Mouse (Mus musculus): Measurements from ENCODE around the gene Prmt2.
A peak's percentile ranks its signal among the peaks of the same experiment; 100 is the strongest.

Gene Prmt2

GRCm38 (mm10) chr10:76237341-76238225 is at the start of gene Prmt2:
TSS of gene Prmt2 (minus strand) at chr10:76237865.
- DNase-seq (ENCODE audit: low read depth) = peak; percentile 98

GRCm38 (mm10) chr10:76278541-76279097 is 41.0 kb upstream of the Prmt2 start:
- DNase-seq (ENCODE audit: low read depth) = no peak

GRCm38 (mm10) chr10:76275256-76275655 is 37.6 kb upstream of the Prmt2 start:
- DNase-seq (ENCODE audit: low read depth) = no peak

GRCm38 (mm10) chr10:76271238-76271637 is 33.6 kb upstream of the Prmt2 start:
- DNase-seq (ENCODE audit: low read depth) = peak; percentile 58

- DNase-seq (ENCODE audit: low read depth) = peak; percentile 81
Observed at GRCm38 (mm10) chr10:76262431-76262830, 24.8 kb upstream of the Prmt2 start.

DNA sequence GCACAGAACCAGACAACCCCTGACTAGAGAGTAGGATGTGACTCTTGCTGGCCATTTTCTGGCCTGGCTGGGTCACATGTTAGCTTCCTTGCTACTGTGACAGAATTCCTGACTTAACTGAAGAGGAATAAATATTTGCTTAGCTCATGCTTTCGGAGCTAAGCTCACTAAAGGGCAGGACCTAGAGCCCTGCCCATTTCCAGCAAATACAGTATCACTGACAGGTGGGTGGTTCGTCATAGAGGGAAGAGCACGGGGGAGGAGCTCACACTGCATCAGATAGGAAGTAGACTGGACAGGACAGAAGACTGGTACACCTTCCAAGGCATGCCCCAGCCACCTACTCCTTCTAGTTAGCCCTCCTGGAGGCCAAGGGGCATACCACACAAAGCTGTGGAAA is 23.8 kb upstream of the Prmt2 start:
- no peak for DNase-seq (ENCODE audit: low read depth)

DNA sequence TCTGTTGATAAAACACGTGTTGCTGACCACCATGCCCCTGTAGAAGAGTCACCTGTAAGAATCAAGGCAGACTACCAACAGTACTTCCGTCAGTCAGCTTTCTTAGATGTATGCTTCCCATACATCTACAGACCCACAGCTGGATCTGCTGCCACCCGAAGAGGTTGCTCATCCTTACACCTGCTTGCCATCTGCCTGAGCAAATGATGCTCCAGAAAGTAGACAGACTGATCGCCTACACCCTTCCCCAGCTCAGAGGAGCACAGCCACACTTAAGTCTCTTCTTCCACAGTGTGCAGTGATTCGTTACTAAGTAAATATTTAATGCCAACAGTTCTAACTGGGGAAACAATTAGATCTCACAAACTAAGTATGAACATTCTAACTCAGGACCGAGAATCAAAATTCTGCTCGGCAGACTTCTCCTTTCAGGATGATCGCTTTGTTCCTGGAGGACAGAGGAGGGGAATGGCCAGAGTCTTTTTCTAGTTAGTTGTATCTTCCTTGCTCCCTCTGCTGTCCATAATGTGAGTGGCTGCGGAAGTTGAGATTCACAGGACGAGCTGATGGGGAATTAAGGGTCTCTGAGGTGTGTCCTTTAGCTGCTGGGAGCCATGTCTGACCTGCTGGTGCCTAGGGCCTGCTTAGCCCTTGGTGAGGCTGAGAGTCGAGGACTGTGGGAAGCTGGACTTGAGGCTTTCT is 22.8 kb upstream of the Prmt2 start:
- peak; percentile 21 for DNase-seq (ENCODE audit: low read depth)

GRCm38 (mm10) chr10:76259566-76260232 is 22.0 kb upstream of the Prmt2 start:
- no peak for DNase-seq (ENCODE audit: low read depth)

DNA sequence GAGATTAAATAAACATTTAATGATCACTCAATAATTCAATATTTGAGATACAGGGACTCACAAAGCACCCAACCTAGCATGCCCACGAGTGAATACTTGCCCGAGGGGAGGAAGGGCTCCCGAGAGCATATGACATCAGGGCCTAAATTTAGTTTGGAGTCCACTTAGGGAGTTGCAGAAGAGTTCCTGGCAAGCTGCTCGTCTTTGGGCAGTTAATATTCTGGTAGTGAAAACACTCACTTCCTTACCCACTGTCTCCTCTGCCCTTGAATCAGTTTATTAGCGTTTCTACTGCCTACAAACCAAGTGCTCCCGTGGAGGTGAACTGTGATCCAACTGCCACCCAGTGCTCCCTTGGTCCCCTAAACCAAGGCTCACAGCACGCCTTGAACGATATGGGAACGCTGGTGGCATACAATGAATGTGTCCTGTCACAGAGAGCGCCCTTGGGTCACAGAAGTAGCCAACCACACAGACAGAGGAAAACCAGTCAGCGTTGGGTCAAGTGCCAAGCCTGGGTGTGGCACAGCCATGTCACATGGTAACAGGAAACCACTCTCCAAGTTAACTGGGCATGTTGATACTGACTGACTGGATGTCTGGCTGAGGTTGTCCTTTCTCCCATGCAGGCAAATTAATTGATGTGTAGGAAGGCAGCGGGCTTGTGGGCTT is 20.2 kb upstream of the Prmt2 start:
- peak; percentile 54 for DNase-seq (ENCODE audit: low read depth)

DNA sequence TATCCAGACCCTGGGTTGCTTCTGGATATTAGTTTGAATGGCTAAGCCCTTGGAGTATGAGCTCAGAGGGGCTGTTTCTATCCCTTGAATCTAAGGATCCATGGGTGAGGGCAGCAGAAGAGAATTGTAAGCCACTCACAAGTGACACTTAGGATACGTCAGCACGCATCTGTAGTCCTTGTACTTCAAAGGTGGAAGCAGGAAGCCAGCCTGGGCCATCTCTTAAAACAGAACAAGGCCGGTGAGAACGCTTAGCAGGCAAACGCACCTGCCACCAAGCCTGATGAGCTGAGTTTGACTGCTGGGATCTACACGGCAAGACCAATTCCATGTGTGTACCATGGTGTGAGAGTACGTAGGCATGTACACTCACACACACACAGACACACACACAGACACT is 19.6 kb upstream of the Prmt2 start:
- DNase-seq (ENCODE audit: low read depth) = no peak

GRCm38 (mm10) chr10:76255617-76256016 is 18.0 kb upstream of the Prmt2 start:
- peak; percentile 21 for DNase-seq (ENCODE audit: low read depth)

DNA sequence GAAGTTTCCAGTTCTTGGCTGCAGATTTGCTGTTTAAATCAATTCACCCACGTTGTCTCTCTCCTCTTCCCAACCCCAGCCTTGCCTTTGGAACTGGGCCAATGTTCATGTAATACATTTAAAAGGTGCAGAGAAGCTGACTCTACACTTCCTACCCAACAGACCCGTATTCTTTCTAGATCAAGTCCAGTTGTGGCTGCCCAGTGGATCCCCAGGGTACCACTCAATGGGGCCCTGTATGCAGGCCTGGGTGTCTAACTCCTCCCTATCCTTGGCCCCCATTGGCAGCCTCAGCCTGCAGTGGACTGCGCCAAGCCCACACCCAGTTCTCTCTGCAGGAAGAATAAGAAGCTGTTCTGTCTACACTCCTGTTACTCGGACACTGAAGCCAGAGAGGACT is 15.9 kb upstream of the Prmt2 start, which contains the start of gene S100b:
Gene S100b (plus strand): TSS at position 318 of the 400 bp plus-strand sequence.
- DNase-seq (ENCODE audit: low read depth) = peak; percentile 79

DNA sequence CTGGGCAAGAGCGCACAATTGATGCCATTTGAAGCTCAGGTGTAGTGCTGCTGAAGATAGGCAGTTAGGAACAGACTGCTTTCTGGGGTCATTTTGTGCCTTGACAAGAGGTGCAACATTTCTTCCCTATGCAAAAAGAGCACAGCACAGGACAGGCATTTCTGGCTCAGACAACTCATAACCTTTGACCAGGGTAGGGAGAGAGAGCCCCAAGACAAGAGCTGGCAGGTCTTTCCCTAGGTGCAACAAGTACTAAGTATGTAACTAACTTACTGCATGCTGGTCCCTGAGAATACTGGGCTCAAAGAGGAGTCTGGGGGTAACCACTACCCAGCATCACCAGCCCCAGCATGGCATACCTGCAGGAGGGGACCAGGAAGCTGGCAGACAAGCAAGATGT is 15.4 kb upstream of the Prmt2 start:
- no peak for DNase-seq (ENCODE audit: low read depth)

DNA sequence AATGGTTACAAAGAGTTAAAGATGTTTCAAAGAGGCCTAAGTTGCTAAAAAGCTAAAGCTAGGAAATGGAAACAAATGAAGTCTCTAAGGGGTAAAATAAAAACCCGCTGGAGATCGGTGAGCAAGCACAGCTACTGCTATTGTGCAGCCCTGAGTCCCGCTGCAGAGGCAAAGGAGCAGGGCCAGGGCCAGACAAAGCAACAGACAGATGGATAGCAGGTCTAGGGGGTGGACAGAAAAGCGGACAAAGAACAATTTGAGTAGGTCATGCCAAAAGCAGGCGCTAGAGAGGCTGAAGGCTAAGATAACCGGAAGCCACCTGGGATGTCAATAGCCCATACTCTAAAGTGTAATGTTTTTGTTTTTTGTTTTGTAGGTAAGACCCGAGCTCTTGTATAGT is 13.2 kb upstream of the Prmt2 start:
- DNase-seq (ENCODE audit: low read depth) = no peak

- DNase-seq (ENCODE audit: low read depth) = no peak
Observed at GRCm38 (mm10) chr10:76248647-76248968, 10.9 kb upstream of the Prmt2 start.

DNA sequence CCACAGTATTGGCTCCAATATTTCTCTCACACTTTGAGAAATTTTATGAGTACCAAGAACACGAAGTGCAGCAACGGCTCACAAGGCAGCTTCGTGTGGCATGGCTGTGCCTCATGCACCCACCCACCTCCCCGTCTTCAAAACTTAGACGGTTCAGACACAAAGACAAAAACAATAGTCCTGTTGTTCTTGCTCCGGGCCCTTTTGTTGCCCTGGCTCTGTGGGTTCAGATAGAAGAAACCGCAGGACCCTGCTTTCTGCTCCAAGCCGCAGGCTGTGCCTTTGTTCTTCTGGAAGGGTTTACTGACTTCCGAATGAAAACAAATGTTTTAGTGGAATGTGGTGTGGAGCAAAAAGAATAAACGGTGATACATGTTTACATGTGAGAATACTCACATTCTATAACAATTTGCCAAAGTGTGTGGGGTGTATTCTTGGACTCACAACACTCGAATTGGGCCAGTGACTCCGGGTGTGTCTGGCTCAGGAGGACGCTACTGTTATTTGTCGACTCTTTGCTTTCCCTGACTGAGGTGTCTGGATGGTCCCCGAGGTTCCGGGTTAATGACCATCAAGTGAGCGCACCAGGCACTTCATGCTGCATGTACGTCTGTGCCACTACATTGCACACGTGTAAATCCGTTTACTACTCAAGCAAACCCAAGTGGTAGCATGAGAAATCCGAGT is 10.4 kb upstream of the Prmt2 start:
- DNase-seq (ENCODE audit: low read depth) = no peak

DNA sequence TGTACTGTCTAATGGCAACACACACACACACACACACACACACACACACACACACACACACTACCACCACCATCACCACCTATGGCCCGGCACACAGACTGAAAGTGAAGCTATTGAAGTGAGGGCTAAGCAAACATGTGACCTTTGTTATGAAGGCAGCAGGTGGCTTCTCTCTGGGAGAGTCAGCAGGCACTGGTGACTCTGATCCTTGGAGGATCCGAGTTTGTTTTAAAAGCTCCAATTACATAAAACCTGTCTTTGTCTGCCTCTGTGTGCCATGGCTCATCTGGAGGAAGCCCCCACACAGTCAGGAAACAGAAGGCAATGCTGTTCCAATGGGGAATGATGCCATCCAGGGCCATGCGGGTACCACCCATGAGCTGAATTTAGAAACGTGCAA is 8.9 kb upstream of the Prmt2 start:
- no peak for DNase-seq (ENCODE audit: low read depth)

GRCm38 (mm10) chr10:76245106-76245505 is 7.4 kb upstream of the Prmt2 start:
- DNase-seq (ENCODE audit: low read depth) = no peak

- no peak for DNase-seq (ENCODE audit: low read depth)
Observed at GRCm38 (mm10) chr10:76239401-76239800, 1.7 kb upstream of the Prmt2 start.

- peak; percentile 34 for DNase-seq (ENCODE audit: low read depth)
Observed at GRCm38 (mm10) chr10:76229627-76230026, 8.0 kb downstream of the Prmt2 start.

GRCm38 (mm10) chr10:76225944-76226343 is 11.7 kb downstream of the Prmt2 start:
- no peak for DNase-seq (ENCODE audit: low read depth)
